Mouse (Mus musculus) urinary bladder, postnatal 25 days (tissue): Measurements from ENCODE around the gene Sh3rf1.

Experiments used
- DNase-seq: peaks from one replicate; pipeline ENCODE4 v3.0.0; 2022; ENCODE audit warnings: low spot score

Sh3rf1 gene

DNA sequence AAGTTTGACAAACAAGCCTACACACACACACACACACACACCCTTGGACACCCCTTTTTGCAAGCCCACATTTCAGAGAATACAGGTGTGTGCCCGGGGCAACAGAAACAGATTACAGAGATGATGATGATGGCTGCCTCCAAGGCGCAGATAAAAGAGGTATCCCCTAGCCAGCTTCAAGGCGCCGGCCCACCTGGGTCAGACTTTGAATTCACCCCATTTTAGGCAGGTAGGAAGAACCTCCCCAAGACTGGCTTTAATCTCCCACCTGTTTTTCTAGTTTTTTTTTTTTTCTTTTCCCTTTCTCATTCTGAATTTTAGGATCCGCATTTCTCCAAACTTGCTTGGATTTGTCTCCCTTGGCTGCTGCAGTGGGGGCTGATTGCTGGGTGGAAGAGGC, 389 bp upstream of the Sh3rf1 start:
- DNase-seq = no peak

DNA sequence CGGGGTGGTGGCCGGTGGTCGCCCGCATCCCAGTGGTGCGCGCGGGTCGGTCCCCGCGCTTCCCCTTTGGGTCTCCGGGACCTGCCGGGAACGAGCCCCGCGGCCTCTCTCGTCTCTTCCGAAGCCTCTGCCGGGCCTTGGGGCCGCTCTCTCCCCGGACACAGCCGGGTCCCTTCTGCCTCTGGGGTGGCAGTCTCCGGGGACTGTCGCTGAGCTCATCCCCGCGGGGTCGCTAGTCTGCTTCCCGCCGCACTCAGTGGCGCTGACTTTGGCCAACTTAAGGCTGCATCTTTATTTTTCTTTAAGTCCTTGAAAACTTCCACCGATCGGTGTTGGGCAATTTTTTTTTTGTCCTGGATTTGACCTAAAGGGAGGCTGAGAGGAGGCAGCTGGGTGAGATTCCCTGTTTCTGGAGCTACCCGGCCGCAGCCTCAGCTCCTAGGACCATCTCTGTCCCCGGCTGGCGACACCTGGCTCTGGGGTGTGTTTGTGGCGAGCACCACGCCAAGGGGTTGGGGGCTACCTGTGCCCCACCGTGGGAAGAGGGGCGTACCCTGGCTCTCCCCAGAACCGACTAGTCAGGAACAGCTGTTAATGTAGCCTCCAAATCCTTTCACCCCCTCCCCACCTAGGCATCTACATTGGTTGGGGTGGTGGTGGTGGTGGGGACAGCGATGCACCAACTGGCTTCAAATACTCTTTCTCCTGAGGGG, 864 bp downstream of the Sh3rf1 start:
- DNase-seq = peak; percentile 46

DNA sequence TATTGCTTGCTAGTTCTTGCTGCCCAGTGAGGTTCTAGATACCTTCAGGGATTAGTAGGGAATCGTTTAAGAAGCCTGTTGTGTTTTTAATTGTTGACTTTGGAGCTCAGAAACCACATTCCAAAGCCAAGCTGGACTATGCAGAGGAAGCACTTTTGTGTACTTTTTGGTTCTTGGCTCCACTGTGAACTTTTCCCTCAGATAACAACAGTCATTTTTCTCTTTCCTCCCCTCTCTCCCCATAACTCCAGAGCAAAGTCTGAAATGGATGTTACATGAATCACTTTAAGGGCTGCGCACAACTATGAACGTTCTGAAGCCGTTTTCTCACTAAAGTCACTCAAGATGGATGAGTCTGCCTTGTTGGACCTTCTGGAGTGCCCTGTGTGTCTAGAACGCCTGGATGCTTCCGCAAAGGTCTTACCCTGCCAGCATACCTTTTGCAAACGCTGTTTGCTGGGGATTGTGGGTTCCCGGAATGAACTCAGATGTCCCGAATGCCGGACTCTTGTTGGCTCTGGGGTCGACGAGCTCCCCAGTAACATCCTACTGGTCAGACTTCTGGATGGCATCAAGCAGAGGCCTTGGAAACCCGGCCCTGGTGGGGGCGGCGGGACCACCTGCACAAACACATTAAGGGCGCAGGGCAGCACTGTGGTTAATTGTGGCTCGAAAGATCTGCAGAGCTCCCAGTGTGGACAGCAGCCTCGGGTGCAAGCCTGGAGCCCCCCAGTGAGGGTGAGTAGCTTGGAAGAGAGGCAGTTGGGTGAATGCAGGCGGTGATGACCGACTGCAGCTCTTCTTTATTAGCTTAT, 2.1 kb downstream of the Sh3rf1 start:
- DNase-seq = no peak

DNA sequence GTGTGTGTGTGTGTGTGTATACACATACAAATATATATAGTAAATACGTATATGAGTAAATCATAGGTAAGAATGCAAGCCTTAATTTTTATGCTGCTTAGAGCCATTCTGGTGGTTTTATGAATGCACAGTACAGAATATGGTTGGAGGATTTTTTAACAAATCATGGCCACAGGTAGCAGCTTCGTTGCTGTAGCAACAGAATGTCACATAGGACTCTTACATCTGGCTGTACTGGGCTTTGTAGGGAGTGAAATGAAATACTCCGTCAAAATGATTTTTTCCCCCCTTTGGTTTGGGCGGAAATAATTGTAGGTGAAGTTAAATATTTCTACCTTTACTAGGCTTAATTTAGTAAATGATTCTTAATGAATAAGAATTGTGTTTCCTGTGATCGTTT, 3.0 kb downstream of the Sh3rf1 start:
- no peak for DNase-seq

DNA sequence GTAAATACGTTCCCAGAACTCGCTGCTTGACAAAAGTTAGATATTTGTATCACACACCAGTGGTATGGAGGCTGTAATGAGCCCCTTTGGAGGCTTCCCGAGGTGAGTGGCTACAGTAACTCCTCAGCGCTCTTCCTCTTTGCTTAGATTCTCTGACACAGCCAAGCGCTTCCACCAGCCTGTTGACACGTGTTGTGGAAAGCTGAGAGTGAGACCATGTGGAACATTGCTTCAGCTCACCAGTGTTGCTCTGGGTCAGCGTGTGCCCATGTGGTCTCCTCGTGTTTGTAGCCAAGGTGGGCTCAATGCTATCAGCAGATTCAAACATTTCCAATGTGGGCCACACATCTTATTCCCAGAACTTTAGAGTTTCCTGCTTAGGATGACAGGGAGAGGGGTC, 5.0 kb downstream of the Sh3rf1 start:
- DNase-seq = no peak

DNA sequence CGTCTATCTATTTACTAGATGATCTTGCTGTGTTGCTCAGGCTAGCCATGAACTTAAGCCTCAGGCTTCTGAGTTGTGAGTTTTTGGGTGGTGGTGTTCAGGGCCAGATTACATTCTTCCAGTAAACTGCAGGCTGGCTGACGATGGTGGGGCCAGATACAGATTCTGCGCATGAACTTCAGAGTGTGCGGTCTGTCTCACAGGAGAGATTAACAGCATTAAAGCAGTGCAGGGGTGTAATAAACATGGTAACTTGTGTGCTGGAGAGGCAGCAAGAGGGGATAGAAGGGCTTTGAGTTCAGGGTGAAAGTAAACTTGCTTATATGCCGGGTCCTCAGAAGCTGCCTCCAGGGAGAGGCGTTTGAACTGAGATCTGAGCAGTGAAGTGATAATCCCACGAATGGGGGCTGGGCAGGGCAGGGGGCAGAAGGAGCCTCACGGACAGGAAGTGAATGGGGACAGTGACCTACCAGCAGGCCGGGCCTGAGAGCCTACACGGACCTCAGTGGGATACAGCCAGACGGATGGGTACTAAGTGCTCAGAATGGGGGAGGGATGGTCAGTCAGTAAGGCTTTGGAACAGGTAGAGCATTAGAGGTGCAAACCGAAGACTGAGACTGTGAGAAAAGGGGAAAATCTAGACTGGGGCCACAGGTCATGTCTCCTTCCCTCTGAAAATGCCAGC, 6.0 kb downstream of the Sh3rf1 start:
- no peak for DNase-seq

DNA sequence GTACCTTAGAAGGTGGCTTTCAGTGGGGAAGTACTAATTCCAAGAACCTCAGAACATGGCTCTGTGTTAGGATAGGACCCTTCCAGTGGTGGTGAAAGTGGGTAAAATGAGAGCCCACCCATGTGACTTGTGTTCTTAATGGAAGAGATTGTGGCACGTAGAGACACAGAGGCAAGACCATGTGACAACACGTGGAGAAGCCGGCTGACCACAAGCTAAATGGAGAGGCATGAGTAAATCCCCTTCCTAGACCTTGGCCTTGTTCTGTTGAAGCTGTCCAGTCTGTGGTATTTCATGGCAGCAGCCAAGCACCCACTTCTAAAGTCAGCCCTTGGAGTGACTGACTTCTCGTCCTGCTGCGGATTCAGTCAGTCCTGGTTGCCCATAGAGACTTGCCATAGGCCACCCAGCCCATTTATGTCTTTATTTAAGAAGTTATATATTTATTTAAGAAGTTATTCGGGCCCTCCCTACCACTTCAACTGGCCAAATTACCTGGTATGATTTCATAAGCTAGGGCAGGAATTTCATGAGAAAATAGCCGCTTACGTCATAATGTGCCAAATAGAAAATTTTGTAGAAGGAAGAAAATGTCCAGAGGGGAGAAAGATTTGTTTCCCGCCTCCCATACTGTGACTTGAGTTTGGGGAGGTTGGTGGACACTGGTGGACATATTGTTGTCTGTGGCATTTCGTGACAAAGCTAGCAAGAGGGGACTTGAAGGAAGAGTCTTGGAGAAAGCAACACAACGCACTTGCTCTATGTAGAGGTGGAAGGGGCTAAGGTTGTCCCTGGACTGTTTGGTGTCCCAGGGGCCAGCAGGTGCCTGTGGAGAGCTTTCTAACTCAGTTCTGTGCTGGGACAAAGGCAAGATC, 7.4 kb downstream of the Sh3rf1 start:
- no peak for DNase-seq

DNA sequence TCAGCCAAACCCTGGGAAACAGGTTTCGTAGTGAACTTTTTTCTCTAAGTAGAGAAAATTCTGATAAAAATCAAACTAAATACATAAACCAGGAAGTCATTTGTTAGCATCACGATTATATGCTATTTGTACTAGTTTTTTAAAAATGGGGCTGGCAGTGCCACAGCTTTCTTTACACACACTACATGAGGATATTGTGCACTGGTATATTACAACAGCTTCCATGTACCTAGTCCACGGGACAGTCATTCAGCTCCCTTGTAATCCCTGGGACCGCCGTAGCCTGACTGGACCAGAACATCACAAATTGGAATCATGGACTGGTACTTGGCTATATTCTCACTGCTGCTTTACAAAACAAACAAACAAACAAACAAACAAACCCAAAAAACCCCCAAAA, 11.8 kb downstream of the Sh3rf1 start:
- no peak for DNase-seq

DNA sequence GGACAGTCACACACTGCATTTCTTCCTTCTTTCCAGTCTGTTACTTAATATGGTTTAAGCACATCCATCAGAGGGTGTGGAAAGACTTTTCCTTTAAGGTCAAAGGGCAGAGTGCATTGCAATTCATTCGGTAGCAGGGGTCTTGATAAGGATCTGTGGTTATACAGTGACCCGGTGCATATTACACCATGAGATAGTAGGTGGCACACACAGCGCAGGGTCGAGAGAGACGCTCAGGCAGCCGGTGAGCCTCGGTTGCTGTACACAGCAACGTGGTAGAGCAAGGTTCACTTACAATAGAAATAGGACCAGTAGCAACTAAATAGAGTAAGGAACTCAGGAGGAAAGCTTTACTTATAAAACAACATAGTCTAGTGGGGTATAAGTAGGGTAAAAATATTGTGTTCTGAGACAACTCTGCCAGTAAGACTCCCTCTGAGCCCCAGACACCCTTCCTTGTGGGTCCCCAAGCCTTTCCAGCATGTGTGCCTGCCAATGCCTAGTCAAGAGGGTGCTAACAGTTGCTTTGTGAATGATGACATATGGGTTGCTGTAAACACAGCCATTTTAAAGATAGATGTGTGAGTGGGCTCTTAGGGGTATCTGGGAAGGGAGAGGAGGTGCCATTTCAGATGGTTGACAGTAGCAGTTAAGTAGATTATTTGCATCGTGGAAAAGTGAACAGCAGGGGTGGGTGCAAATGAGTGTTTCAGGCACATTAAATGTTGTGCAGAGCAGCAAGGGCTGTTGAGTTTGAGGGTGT, 13.0 kb downstream of the Sh3rf1 start:
- DNase-seq = no peak

DNA sequence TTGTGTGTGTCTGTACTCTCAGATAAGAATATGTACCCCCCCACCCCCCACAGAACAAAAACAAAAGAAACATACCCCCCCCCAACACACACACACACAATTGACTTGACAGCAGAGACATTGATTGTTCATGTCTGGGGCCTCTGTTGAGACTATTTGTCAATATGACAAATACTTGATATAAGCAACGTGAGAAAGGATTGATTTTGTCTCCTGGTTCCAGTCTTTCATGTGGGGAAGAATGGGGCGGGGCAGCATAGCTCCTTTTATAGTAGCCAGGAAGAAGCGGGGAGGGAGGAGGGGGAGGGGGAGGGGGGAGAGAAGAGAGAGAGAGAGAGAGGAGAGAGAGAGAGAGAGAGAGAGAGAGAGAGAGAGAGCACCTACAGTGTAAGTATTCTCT, 15.9 kb downstream of the Sh3rf1 start:
- no peak for DNase-seq

DNA sequence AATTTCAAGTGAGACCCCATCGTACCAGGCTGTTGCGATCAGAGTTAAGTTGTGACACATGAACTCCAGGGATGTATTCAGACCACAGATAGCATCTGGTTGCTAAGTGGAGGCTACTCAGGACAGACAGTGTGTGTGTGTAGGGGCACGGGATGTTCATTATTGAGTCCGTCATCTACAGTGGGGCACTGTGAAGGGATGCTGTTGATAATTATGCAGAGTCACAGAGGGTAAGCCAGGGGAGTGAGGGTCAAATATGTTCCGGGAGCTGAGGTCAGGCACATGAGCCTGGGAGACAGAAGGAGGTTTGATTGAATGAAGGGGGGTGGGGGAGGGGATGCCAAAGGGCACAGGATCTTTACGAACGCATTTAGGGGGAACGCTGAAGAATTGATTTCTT, 17.6 kb downstream of the Sh3rf1 start:
- no peak for DNase-seq

DNA sequence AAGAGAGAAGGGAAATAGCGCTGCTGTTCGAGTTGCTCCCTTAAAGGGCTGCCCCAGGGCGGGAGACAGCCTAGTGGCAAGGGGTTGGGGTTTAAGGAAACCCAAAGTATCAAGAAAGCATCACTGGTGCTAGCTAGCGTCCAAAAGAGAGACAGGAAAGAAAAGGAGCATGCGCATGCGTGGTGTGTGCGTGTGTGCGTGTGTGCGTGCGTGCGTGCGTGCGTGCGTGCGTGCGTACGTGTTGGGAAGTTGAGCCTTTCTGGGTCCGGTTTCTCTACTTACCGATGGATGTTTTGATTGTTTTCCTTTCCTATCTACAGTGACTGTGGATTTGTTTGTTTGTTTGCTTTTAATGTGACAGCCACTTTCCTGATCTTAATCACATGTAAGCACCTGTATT, 19.2 kb downstream of the Sh3rf1 start:
- DNase-seq = no peak

DNA sequence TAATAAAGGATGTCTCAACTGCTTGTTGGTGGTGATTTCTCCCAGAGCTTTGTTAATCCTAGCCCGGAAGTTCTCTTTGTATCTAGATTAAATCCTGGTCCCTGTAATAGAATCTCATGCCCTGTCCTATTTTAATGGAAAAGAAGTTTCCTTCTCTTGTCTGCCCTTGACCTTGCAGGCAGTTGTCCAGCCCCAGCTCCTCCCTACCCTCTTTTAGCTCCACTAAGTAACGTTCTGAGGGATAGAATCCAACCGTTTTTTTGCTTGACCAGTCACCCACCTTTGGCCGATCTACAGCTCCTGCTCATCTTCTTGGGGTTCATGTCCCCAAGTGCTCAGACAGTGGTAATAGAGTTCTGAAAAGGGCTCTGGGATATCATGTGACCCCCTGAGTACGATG, 19.8 kb downstream of the Sh3rf1 start:
- DNase-seq = no peak

DNA sequence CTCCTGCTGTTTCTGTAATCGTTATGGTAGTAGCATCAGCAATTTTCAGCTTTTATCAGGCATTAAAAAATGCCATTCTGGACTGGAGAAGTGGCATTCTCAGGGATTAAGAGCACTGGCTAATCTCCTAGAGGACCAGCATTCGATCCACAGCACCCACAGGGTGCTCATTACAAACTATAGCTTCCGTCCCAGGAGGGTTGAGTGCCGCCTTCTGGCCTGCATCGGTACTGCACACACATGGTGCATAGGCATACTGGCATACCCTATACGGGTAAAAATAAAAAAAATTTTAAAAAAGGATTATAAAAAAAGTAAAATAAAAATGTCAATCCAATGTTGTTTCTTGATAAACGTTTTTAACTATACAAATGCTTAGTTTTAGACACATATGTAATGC, 20.5 kb downstream of the Sh3rf1 start:
- no peak for DNase-seq

DNA sequence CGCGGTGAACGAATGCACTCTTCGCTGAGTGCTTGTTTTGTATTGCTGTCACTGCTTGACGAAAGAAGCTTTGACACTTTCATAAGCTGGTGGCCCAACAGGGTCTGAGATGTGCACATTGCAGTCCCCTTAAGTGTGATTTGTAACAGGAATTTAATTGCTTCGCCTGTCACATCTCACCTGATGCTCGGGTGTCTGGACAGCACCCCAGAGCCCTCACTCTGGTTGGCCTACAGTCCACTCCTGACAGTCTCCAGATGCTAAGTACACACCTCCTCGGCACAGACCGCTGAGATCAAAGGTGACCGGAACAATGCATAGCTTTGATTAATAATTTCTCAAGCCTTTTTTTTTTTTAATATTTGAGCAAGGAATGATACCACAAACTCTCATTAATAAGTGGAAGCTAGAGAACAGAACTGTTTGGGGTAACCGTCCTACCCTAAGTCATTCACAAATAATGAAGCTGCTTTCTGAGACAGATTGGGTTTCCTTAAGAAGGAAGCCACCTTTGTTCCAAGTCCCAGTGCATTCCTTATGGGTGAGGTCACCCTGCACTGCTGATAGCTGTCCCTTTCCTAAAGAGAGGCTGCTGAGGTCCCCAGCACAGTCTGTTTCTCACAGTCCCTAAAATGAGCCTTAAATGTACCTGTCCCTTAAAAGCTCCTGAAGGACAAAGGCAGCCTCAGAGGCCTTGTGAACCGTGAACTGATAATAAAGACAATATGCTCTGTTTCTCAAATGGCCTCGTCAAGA, 23.8 kb downstream of the Sh3rf1 start:
- no peak for DNase-seq

DNA sequence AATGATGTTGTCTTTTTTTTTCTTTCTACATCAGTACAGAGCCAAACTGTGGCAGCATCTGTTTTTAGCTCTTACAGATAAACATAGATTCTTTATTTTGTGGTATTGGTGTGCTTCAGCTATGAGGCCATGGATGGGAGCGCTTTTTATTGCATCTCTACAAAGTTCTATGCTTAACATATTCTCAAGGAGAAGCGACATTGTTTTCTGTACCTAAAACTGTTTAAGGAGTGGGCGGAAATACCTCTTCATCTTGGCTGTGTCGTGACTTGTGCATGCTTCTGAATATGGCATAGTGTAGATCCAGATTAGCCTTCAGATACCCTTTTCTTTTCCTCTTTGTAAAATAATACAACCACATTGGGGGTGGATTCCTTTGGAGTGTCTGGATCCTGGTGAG, 25.8 kb downstream of the Sh3rf1 start:
- DNase-seq = no peak

DNA sequence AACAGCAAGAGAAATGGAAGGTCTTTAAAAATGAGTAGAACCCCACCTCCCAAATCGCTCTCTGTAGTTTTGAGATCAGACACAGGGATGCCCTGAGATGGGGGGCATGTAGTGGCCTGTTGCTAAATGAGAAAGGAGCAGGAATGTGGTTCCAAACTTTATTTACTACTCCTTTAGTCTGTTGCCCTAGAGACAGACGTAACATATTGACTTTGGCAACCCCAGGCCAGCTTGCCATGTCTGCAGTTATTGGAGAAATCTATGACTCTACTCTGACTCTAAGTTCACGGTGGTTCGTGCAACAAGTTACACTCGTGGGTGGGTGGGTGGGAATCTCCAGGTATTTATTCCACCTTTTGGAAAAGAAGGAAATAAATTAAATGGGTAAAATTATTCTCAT, 30.5 kb downstream of the Sh3rf1 start:
- no peak for DNase-seq

DNA sequence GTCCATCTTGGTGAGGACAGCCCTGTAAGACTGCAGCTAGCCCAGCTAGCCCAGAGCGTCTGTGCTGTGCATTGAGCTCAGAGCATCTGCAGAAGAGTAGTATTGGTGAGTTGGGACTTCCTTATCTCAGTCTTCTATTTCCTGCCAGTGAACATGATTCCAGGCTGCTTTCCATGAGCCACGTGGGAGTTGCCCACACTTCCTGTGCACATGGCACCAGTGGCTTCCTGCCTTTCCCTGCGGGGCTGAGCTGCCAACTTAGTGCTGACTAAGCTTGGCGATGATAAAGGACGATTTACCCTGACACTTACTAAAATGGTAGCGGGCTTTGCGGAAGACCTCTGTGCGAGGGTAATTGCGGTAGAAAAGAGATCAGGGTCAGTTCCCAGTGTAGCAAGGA, 35.2 kb downstream of the Sh3rf1 start:
- no peak for DNase-seq

DNA sequence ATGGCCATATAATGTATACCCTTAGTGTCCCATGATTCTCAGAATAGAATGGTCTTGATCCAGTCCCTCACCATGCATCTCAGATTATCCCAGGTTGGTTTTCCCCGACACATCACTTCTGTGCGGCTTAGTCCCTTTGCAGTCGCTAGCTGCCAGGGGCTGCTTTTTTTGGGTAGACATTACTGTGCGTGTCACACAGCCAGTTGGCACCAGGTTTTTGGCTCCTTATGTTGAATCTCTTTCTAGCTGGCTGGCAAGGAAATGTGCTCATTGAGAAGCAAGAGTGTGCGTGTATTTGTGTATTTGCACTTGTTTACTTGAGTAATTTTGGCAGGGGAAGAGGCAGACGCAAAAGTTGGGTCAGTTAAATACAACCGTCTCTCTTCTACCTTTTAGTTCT, 35.9 kb downstream of the Sh3rf1 start:
- DNase-seq = no peak

DNA sequence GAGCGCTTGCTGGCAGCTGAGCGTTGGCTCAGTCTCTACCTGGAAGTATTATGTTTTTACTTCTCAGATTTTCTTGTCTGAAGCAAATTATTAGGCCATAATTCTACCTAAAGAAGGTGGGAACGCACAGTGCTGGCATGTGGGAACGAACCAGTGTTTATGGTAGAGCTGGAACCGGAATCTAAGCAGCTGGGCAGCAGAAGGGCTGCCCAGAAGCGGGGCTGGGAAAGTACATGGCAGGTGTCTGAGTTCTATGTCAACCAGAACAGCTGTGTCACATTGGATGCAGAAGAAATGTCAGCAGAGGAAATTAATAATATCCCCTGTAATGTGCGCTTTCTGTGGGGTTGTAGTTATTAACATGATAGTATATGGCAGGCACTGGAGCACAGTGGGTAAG, 36.9 kb downstream of the Sh3rf1 start:
- DNase-seq = no peak

DNA sequence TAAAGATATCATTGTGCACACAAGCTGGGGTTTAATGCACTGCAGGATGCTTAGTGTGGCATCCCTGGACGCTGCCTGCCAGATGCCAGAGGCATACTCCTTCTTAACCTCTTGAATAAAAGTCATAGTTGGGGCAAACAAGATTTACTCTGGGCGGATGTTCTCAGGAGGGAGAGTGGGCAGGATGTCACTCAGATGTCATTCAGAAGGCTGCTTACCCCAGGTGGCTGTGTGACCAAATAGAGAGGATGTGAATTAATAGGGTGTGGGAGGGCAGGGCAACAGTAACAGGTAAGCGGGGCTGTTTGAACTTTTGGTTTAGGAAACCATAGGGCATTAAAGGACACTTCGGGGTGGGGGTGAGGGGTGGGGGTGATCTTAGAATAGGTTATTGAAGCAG, 37.7 kb downstream of the Sh3rf1 start:
- DNase-seq = no peak
